Mouse (Mus musculus) CD8-positive naive resting alpha-beta T cell, adult 2 months (primary cell): ENCODE results near the gene Hist1h2be.
"Not testable (repeated sequence)": the region's sequence is repeated elsewhere in the genome, so short reads cannot be mapped to it uniquely, and the experiment has no call there.

Source experiments
- DNase-seq, 2 experiments: peaks; one replicate each; pipeline ENCODE4 v3.0.0; 2022; ENCODE audit warnings: low read depth in 2 of 2, low spot score in 2 of 2

The Hist1h2be gene

DNA sequence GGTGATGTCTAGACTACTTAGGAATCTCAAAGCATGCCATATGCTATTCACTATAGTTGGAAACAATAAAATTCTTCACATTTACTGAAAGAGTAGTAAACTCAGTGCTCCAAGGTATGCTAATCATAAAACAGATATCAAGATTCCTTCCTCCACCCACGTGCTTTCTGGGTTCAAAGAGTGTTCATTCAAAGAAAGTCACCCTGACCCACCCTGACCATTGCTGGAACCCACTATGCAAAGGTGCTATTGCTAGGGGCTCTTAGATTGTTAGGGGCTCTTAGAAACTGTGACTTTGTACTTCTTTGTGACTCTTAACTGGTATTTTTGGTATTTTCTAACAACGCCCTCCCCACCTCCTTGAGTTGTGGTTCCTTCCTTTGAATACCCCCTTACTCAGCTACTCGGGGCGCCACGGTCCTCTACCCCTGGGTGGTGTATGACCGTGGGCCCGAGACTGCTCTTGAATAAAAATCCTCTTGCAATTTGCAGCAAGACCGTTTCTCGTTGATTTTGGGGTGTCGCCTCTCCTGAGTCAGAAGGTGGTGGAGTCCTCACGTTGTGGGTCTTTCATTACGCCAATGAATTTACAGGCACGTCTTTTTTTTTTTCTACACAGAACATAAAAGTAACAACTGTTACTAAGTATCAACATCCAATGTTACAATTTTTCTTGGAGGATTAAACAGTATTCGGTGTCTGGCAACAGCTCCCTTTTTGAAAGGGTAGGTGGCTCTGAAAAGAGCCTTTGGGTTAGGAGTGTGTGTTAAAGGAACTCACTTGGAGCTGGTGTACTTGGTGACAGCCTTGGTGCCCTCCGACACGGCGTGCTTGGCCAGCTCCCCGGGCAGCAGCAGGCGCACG lies 47.7 kb downstream of the Hist1h2be start:
- DNase-seq = not testable (repeated sequence)

GRCm38 (mm10) chr13:23572218-23573033 lies 48.5 kb downstream of the Hist1h2be start:
- DNase-seq = no peak

GRCm38 (mm10) chr13:23571504-23572217 lies 49.3 kb downstream of the Hist1h2be start:
- not testable (repeated sequence) for DNase-seq

DNA sequence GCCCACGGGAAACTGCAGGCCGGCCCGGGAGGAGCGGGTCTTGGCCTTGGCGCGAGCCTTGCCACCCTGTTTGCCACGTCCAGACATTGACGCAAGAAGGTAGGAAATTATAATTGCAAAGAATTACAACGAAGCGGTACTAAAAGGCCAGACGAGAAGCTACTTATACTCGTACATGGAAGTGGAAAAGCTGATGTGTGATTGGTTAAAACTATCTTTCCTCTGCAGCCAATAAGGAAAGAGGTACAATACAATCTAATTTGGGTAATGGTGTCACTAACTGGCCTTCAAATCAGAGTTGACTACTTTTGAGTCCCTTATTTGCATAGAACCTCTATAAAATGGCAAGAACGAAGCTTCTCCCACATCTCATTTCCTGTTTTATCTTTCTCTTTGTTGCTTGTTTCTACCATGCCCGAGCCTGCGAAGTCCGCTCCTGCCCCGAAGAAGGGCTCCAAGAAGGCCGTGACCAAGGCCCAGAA lies 49.9 kb downstream of the Hist1h2be start, which contains the start of the genes Hist1h2ae and Hist1h2bg:
Hist1h2ae (minus strand) TSS at position 199 of the 482 bp plus-strand sequence.
Hist1h2bg (plus strand) TSS at position 375 of the 482 bp plus-strand sequence.
- peak; percentile 48 to 67 for DNase-seq

- DNase-seq = not testable (repeated sequence)
Observed at GRCm38 (mm10) chr13:23570261-23571021, 50.5 kb downstream of the Hist1h2be start.

DNA sequence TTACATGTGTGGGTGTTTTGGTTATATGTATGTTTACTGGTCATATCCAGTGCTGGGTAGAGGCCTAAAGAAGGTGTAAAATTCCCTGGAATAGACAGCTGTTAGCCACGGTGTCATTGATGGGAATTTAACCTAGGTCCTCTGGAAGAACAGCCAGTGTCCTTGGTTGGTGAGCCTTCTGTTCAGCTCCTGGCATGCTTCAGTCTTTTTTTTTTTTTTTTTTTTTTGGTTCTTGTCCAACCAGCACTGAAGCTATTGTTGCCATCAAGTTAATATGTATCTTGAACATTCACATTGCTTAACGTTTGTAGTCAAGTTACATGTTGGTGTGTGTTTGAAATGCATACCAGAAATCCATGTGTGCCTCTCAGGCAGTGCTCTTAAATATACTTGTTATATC lies 56.4 kb downstream of the Hist1h2be start:
- DNase-seq = no peak

- peak in 1 of 2 experiments; percentile 28 for DNase-seq
Observed at GRCm38 (mm10) chr13:23562699-23563462, 58.0 kb downstream of the Hist1h2be start.

- DNase-seq = peak; percentile 89 to 90
Observed at GRCm38 (mm10) chr13:23561883-23562659, 58.9 kb downstream of the Hist1h2be start, which contains the start of gene Hist1h3e. TSS of gene Hist1h3e (minus strand) at chr13:23562369.

DNA sequence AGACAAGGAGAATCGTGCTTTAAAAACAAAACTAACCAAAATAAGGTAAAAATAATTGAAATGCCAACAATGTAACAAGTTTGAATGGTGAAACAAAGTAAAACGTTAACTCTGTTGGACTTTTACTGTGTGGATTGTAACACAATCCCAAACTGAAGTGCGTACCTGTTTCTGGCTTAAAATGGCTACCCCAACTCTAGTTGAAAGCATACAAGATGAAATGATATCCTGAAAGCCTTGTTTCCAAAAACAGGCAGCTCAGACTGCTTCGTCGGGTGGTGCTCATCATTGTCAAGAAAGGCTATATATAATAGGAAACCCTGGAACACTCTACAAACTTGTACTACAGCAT lies 59.4 kb downstream of the Hist1h2be start:
- not testable (repeated sequence) for DNase-seq

DNA sequence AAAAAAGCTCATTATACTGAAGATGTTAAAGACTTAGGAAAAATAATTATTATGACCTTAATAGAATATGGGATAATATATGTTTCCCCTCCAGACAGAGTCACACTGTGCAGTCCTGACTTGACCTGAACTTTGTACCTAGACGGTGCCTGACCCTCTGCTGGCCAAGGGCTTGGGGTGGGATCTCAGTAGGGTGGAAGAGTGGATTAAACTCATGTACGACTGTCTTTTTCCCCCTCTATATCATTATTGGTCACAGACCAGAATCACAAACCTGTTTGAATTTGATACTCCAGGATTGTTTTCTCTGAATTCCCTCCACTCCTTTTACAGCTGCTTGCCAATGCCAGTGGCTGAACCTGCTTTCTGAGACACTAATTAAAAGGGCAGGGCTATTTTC lies 60.2 kb downstream of the Hist1h2be start:
- DNase-seq = not testable (repeated sequence)

GRCm38 (mm10) chr13:23556906-23557305 lies 64.0 kb downstream of the Hist1h2be start:
- no peak for DNase-seq

GRCm38 (mm10) chr13:23555839-23556416 lies 65.0 kb downstream of the Hist1h2be start:
- DNase-seq = peak; percentile 28 to 57

GRCm38 (mm10) chr13:23554925-23555838 lies 65.7 kb downstream of the Hist1h2be start:
- DNase-seq = peak; percentile 30 to 57

DNA sequence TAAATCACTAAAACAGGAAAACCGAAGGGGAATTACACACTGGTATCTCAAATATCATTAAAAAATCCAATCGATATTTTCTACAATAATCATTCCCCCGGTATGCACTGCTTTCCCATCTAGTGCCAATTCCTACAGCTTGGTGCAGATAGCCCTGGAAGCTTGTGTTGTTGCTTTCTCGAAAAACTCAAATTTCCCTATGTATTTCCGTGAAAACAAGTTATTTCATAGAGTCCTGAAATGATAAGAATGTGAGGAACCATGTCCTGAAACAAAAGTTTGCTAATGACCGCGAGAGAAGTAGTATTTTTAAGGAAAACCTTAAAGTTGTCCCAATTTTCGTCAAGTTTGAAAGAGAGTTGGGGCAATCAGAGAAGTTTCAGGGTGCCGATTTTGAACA lies 66.5 kb downstream of the Hist1h2be start:
- DNase-seq = no peak

GRCm38 (mm10) chr13:23552962-23553361 lies 68.0 kb downstream of the Hist1h2be start, which contains the start of gene Hist1h1d:
TSS of gene Hist1h1d (plus strand) at chr13:23553262.
- DNase-seq = no peak

DNA sequence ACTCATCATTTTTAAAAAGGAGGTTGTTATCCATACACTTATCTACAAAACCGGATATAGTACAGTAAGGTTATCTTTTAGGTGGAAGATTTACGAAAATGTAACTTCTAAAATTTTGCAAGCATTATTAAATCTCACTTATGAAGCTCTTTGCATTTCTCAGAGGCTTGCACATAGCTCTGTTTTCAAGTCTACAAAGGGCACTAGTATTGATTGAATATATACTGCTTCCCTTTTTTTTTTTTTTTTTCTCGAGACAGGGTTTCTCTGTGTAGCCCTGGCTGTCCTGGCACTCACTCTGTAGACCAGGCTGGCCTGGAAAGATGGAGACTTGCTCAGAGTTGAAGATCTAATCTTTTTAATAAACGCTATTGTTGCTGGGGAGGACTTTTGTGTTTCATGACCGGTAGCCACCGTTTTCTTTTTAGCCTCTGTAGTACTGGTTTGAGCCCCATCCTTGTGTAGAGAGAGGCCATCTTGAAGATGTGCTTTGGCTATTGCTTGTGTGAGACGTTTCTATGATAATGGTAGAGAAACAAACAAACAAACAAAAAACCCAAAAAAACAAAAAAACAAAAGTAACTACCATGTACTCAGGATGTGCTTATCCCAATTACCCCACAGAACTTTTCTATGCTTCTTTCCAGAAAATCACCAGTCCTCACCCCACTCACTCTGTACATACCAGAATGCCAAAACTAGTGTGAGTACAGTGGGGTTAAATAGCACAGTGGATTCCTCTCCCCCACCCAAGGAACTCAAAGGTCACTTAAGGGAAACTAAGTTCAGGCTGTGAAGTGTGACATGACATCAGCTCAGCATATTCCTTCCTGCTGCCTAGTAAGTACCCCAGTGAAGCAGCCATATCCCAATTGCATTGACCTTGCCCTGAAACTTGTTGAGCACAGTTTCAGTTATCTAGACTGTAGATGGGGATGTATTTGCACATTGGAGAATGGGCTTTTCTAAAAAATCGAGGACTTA lies 68.7 kb downstream of the Hist1h2be start:
- no peak for DNase-seq
